Mouse (Mus musculus) liver, embryonic 16.5 days (tissue): ENCODE results near the gene Cldn14. TPM values are rescaled to one million over a fixed set of nuclear protein-coding genes. Genes with fewer than 3 reads are reported as not detected.

ENCODE experiments used
- ATAC-seq: fragments of 200-750 bp; cut with Nextera tagmentation; 2 replicates; pipeline ENCODE4 v1.8.0; 2017; ENCODE audit warnings: low read depth, mild to moderate bottlenecking, moderate number of reproducible peaks, moderate library complexity
- H3K27ac ChIP-seq: fragments of 300-500 bp; sonication (generic); 2 replicates; pipeline ENCODE4 v1.5.1; 2014; ENCODE audit warnings: mild to moderate bottlenecking, low read length
- H3K27me3 ChIP-seq: fragments of 300-500 bp; sonication (generic); 2 replicates; pipeline ENCODE4 v1.6.1; 2014; ENCODE audit warnings: low read depth, low read length, mixed read lengths; ENCODE audit not compliant: control insufficient read depth, insufficient read depth
- H3K36me3 ChIP-seq: fragments of 300-500 bp; sonication (generic); 2 replicates; pipeline ENCODE4 v1.6.1; 2014; ENCODE audit warnings: mild to moderate bottlenecking; ENCODE audit not compliant: control insufficient read depth, insufficient read depth
- H3K4me1 ChIP-seq: fragments of 300-500 bp; sonication (generic); 2 replicates; pipeline ENCODE4 v1.6.1; 2014; ENCODE audit warnings: low read depth, low read length, mixed read lengths; ENCODE audit not compliant: control insufficient read depth
- H3K4me2 ChIP-seq: fragments of 300-500 bp; sonication (generic); 2 replicates; pipeline ENCODE4 v1.6.1; 2014; ENCODE audit warnings: low read depth, low read length, mixed read lengths
- H3K4me3 ChIP-seq: fragments of 300-500 bp; sonication (generic); 2 replicates; pipeline ENCODE4 v1.5.1; 2014; ENCODE audit warnings: low read depth, mild to moderate bottlenecking, low read length
- H3K9ac ChIP-seq: fragments of 300-500 bp; sonication (generic); 2 replicates; pipeline ENCODE4 v1.6.1; 2014; ENCODE audit warnings: low read depth, low read length
- H3K9me3 ChIP-seq: fragments of 300-500 bp; sonication (generic); replicated peaks from 2 replicates; pipeline ENCODE4 v1.6.1; 2016; ENCODE audit warnings: low read length; ENCODE audit not compliant: control insufficient read depth
- WGBS: fragments of 180-500 bp; shearing (Covaris S2); extraction: QIAGEN DNeasy Blood & Tissue Kit; methylation state at CpG from one replicate; pipeline ENCODE4 v1.1.7; 2014; ENCODE audit not compliant: insufficient replicate concordance; 5-methylcytosine and 5-hydroxymethylcytosine counted together
- polyA plus RNA-seq: library from polyadenylated mRNA; unstranded; fragments of >200 nt; fragmentation: Nextera tagmentation; extraction: Ambion mirVana; gene quantifications from 2 replicates; pipeline ENCODE4 v1.2.1, GENCODE M21; 2015

Gene Cldn14
- polyA plus RNA-seq, 1 experiment from 2014 or later, result 4.6 TPM

- Histone ChIP-seq H3K27me3 (no peaks in the 10 kb centered on the region), H3K4me2 (no peak overlapping the region), H3K27ac (no peak overlapping the region), H3K4me1 (peaks cover 4% of the 10 kb centered on the region), H3K4me3 (no peak overlapping the region), H3K9me3 (no peaks in the 10 kb centered on the region), H3K9ac (no peak overlapping the region), H3K36me3 (no peaks in the 10 kb centered on the region)
- 29% methylated on average over 22 of the region's 22 CpGs for WGBS
- peak; percentile 53 for ATAC-seq
These were observed 90.6 kb downstream of the Cldn14 start for GRCm38 (mm10) chr16:93917712-93918678.

- peaks cover 7% of the 10 kb centered on the region for H3K4me1 ChIP-seq
- H3K9ac ChIP-seq, result no peak overlapping the region
- H3K4me2 ChIP-seq, result no peak overlapping the region
- no peak overlapping the region for H3K27ac ChIP-seq
- H3K9me3 ChIP-seq, result no peaks in the 10 kb centered on the region
- H3K36me3 ChIP-seq, result no peaks in the 10 kb centered on the region
- no peak for ATAC-seq
- WGBS, result 28% methylated on average over 7 of the region's 10 CpGs
- no peaks in the 10 kb centered on the region for H3K27me3 ChIP-seq
- H3K4me3 ChIP-seq, result no peak overlapping the region
These were observed 93.2 kb downstream of the Cldn14 start for GRCm38 (mm10) chr16:93915338-93915849.

- Histone ChIP-seq H3K27me3 (no peaks in the 10 kb centered on the region), H3K4me3 (no peak overlapping the region), H3K36me3 (no peaks in the 10 kb centered on the region), H3K4me1 (peaks cover 7% of the 10 kb centered on the region), H3K9me3 (no peaks in the 10 kb centered on the region), H3K27ac (0 out of 2 replicates have a peak overlapping the region, but pooled peaks have one; percentile 1), H3K9ac (no peak overlapping the region), H3K4me2 (no peak overlapping the region)
- no peak for ATAC-seq
- 47% methylated on average over 10 of the region's 10 CpGs for WGBS
These were observed 94.6 kb downstream of the Cldn14 start for GRCm38 (mm10) chr16:93913881-93914576.

- H3K36me3 ChIP-seq, result no peaks in the 10 kb centered on the region
- H3K4me1 ChIP-seq, result peaks cover 4% of the 10 kb centered on the region; the same call in 1 of the 2 replicates
- no peak for ATAC-seq
- H3K27ac ChIP-seq, result no peak overlapping the region
- 63% methylated on average over 3 of the region's 3 CpGs for WGBS
- no peaks in the 10 kb centered on the region for H3K27me3 ChIP-seq
- no peak overlapping the region for H3K4me3 ChIP-seq
- H3K4me2 ChIP-seq, result no peak overlapping the region
- no peaks in the 10 kb centered on the region for H3K9me3 ChIP-seq
- no peak overlapping the region for H3K9ac ChIP-seq
These were observed 95.8 kb downstream of the Cldn14 start for GRCm38 (mm10) chr16:93912808-93913207.

GRCm38 (mm10) chr16:93912158-93912557 lies 96.5 kb downstream of the Cldn14 start:
- no peak overlapping the region for H3K27ac ChIP-seq
- no peaks in the 10 kb centered on the region for H3K27me3 ChIP-seq
- ATAC-seq, result no peak
- WGBS, result 60% methylated on average over 5 of the region's 5 CpGs
- no peak overlapping the region for H3K4me2 ChIP-seq
- no peak overlapping the region for H3K9ac ChIP-seq
- peaks cover 4% of the 10 kb centered on the region; the same call in 1 of the 2 replicates for H3K4me1 ChIP-seq
- H3K4me3 ChIP-seq, result no peak overlapping the region
- no peaks in the 10 kb centered on the region for H3K36me3 ChIP-seq
- no peaks in the 10 kb centered on the region for H3K9me3 ChIP-seq

GRCm38 (mm10) chr16:93910735-93911665 lies 97.6 kb downstream of the Cldn14 start:
- Histone ChIP-seq H3K27ac (no peak overlapping the region), H3K9me3 (no peaks in the 10 kb centered on the region), H3K9ac (no peak overlapping the region), H3K27me3 (no peaks in the 10 kb centered on the region), H3K4me1 (peaks cover 4% of the 10 kb centered on the region; the same call in 1 of the 2 replicates), H3K4me3 (no peak overlapping the region), H3K36me3 (no peaks in the 10 kb centered on the region), H3K4me2 (no peak overlapping the region)
- 56% methylated on average over 28 of the region's 28 CpGs for WGBS
- no peak for ATAC-seq

- 62% methylated on average over 3 of the region's 3 CpGs for WGBS
- no peak overlapping the region for H3K9ac ChIP-seq
- no peak overlapping the region for H3K4me3 ChIP-seq
- peaks cover 4% of the 10 kb centered on the region for H3K36me3 ChIP-seq
- H3K9me3 ChIP-seq, result no peaks in the 10 kb centered on the region
- no peak overlapping the region for H3K27ac ChIP-seq
- ATAC-seq, result no peak
- H3K27me3 ChIP-seq, result no peaks in the 10 kb centered on the region
- no peak overlapping the region for H3K4me2 ChIP-seq
- H3K4me1 ChIP-seq, result peaks cover 4% of the 10 kb centered on the region; the same call in 1 of the 2 replicates
These were observed 98.7 kb downstream of the Cldn14 start for GRCm38 (mm10) chr16:93909936-93910335.

- peaks cover 8% of the 10 kb centered on the region for H3K36me3 ChIP-seq
- H3K27ac ChIP-seq, result no peak overlapping the region
- no peaks in the 10 kb centered on the region for H3K9me3 ChIP-seq
- ATAC-seq, result no peak
- no peaks in the 10 kb centered on the region for H3K27me3 ChIP-seq
- H3K4me1 ChIP-seq, result peaks cover 4% of the 10 kb centered on the region; the same call in 1 of the 2 replicates
- 75% methylated on average over 8 of the region's 8 CpGs for WGBS
- no peak overlapping the region for H3K4me2 ChIP-seq
- H3K4me3 ChIP-seq, result no peak overlapping the region
- H3K9ac ChIP-seq, result no peak overlapping the region
These were observed 100.4 kb downstream of the Cldn14 start for GRCm38 (mm10) chr16:93908196-93908595.
